Mouse (Mus musculus) hindbrain, embryonic 10.5 days (tissue): ENCODE results near the gene Gng5. TPM values are rescaled to one million over a fixed set of nuclear protein-coding genes. Genes with fewer than 3 reads are reported as not detected.

Source experiments
- polyA plus RNA-seq: library from polyadenylated mRNA; unstranded; fragments of >200 nt; fragmentation: Nextera tagmentation; extraction: Ambion mirVana; gene quantifications from 2 replicates; pipeline ENCODE4 v1.2.1, GENCODE M21; 2016

The Gng5 gene
- polyA plus RNA-seq, 1 experiment from 2014 or later, result 1,284 TPM

Other genes starting within 250 kb of the Gng5 start
- 20.2 and 26.0 TPM in 2 replicates for gene Ssx2ip, start 95.2 kb upstream of the Gng5 start, polyA plus RNA-seq
- 4.3 and 5.6 TPM in 2 replicates for gene Ctbs, start 50.0 kb upstream of the Gng5 start, polyA plus RNA-seq
- 5.0 and 5.5 TPM in 2 replicates for gene Spata1, start 54 bp upstream of the Gng5 start, polyA plus RNA-seq
- 63.4 and 65.1 TPM in 2 replicates for gene Rpf1, start 21.6 kb downstream of the Gng5 start, polyA plus RNA-seq
- not detected in 2 replicates for gene Uox, start 70.6 kb downstream of the Gng5 start, polyA plus RNA-seq
- not detected in 2 replicates for gene Dnase2b, start 115.8 kb downstream of the Gng5 start, polyA plus RNA-seq
- not detected in 2 replicates for gene 4930503B20Rik, start 151.5 kb downstream of the Gng5 start, polyA plus RNA-seq
- gene Samd13, start 185.8 kb downstream of the Gng5 start, polyA plus RNA-seq, result 0.71 and 1.1 TPM in 2 replicates